Mouse (Mus musculus) adrenal gland (tissue): ENCODE measurements around the gene Msto1.
"Not testable (repeated sequence)": the region's sequence is repeated elsewhere in the genome, so short reads cannot be mapped to it uniquely, and the experiment has no call there.

Experiments used
- intact Hi-C: fragments of 180-260 bp; cut with DNase I; formaldehyde crosslinking; loops from one replicate; pipeline ENCODE4 v1.15.1; 2025

The Msto1 gene

GRCm38 (mm10) chr3:88905741-88906140 is 8.1 kb downstream of the Msto1 start:
- intact Hi-C loops = no loop called here

GRCm38 (mm10) chr3:88905209-88905608 is 8.6 kb downstream of the Msto1 start:
- intact Hi-C loops = no loop called here

DNA sequence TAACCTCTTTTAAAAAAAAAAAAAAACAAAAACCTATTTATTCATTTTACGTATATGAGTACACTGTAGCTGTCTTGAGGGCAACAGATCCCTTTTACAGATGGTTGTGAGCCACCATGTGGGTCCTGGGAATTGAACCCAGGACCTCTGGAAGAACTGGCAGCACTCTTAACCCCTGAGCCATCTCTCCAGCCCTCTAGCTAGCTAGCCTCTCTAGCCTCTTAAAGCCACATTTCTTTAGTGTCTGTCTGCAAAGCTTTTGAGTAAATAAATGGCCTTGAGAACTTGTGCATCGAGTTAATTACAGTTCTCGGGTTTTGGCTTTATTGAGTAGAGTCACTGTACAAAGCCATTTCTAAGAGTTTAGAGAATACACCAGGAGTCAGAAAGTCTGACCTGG is 9.0 kb downstream of the Msto1 start:
- intact Hi-C loops = no loop called here

DNA sequence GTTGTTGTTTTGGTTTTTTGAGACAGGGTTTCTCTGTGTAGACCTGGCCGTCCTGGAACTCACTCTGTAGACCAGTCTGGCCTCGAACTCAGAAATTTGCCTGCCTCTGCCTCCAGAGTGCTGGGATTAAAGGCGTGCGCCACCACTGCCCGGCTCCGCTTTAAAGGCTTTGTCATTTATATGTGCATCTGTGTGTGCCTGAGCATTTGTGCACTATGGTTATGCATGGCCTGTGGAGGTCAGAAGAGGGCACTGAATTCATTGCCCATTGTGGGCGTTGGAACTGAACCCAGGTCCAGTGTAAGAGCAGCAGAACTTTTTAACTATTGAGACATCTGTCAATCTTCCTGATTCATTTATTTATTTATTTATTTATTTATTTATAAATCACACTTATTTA is 20.8 kb downstream of the Msto1 start:
- intact Hi-C loops = not testable (repeated sequence)

GRCm38 (mm10) chr3:88882536-88882935 is 31.3 kb downstream of the Msto1 start:
- intact Hi-C loops = not testable (repeated sequence)

DNA sequence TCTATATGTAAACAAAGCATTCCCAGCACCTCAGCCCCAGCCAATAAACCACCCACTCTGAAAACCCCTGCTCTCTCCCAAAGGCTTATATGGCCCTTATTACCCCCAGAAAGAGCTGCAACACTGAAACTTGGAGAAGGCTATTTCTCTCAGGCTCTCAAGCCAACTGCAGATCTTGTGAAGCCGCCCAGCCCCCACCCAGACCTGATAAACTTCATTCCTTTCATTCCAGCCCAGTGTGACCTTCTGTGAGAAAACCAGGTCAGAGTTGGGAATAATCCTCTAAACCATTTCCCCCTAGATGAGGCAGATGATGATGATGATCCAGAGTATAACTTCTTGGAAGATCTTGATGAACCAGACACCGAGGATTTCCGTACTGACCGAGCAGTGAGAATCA is 45.4 kb downstream of the Msto1 start:
- intact Hi-C loops = not testable (repeated sequence)

GRCm38 (mm10) chr3:88867177-88867576 is 46.6 kb downstream of the Msto1 start:
- intact Hi-C loops = not testable (repeated sequence)

- intact Hi-C loops = not testable (repeated sequence)
Observed at GRCm38 (mm10) chr3:88866735-88867134, 47.1 kb downstream of the Msto1 start.

- intact Hi-C loops = no loop called here
Observed at GRCm38 (mm10) chr3:88862129-88862528, 51.7 kb downstream of the Msto1 start.

GRCm38 (mm10) chr3:88855837-88856236 is 58.0 kb downstream of the Msto1 start:
- intact Hi-C loops = no loop called here
